Mouse (Mus musculus) thymus, adult 2 months (tissue): ENCODE results near the gene Tysnd1.

Experiments
- CTCF ChIP-seq: fragments of 200-500 bp; IDR thresholded peaks from 2 replicates; pipeline ENCODE4 v1.5.1; 2012; ENCODE audit warnings: mild to moderate bottlenecking, control low read depth, low read length, moderate library complexity, borderline replicate concordance; ENCODE audit not compliant: control insufficient read depth, poor library complexity, insufficient read depth; ENCODE audit errors: extremely low read depth
- POLR2A ChIP-seq: fragments of 200-500 bp; IDR thresholded peaks from 2 replicates; pipeline ENCODE4 v1.6.1; 2012; ENCODE audit warnings: mild to moderate bottlenecking, low read length, control low read depth, moderate library complexity; ENCODE audit not compliant: control insufficient read depth, poor library complexity, insufficient read depth; ENCODE audit errors: extremely low read depth

GRCm38 (mm10) chr10:61657985-61658384, 37.3 kb upstream of the Tysnd1 start:
- no peak for TF ChIP-seq POLR2A
- TF ChIP-seq CTCF, result no peak
